Mouse (Mus musculus) frontal cortex, postnatal 36 days (tissue): ENCODE measurements at regions not wholly inside any gene's neighbourhood (a gene's known extent, or its start where the extent isn't known, plus 50 kb on each side); places are given as distances from the start of the nearest gene placed in this dataset.

ENCODE experiments used
- DNase-seq, 2 experiments: peaks; one replicate each; pipeline ENCODE4 v3.0.0; 2022; ENCODE audit warnings: low spot score in 2 of 2

DNA sequence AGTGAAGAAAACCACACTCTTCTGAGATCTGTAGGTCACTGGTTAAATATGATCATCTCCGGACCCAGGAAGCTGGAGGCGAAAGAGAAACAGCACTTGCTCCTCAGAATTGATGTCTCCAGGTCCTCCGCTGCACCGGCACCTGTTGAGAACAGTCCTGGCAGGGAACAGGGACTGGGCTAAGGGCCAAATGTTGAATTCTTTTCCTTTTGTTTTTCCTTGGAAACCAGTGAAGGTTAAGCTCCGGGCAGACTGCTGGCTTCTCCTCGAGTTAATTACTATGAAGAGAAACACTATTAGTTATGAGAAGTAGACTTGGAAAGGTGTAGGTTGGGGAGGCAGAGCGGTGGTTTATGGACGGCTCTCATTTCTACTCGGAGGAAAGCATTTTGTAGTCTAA lies 242.7 kb downstream of the Rngtt start:
- no peak for DNase-seq

DNA sequence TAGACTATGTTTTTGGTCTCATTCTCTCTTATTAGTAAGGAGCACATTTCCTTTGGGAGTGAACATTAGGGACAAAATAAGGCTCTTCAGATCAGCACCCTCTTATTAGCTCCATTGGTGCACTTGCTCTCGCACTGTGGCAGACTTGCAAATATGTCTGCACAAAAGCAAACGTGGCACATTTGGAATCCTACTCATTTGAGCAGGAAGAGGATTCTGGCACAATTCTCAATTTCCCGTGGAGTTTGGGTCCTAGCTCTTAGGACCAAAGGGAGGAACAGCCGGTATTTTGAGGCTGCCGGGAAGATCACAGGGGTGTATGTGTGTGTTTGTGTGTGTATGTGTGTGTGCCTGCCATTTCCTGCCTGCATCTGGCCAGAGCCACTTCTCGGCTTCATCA lies 244.5 kb downstream of the Rngtt start:
- DNase-seq = no peak

DNA sequence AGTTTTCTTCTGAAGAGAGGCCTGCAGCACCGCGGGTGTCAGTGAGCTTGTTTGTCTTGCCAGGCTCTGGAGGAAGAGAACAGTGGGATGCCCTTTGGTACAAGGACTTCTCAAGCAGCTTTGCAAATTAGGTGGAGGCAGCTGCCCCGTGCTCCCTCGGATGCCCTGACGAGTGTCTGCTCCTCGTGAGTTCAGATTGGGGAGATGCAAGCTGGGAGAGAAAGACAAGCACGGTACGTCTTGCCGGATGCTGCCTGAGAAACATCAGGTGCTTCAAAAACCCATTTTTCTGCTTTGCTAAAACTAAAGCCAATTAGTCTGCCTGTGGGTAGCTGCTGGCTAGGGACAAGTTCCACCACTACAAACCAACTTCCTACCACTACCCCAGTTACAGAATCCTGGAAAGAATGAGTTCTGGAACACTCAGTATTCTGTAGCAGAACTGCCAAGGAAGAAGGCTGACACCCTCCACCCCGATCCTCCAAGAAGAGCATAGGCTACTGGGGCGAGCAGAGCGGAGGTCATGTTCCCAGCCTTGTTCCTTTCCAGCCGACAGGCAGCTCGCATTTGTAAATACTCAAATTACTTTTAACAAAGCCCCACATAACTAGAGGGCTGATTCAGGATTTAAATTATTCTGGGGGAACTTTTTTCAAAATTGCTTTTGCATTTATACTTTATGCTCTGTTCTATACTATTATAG lies 245.3 kb downstream of the Rngtt start:
- no peak for DNase-seq

DNA sequence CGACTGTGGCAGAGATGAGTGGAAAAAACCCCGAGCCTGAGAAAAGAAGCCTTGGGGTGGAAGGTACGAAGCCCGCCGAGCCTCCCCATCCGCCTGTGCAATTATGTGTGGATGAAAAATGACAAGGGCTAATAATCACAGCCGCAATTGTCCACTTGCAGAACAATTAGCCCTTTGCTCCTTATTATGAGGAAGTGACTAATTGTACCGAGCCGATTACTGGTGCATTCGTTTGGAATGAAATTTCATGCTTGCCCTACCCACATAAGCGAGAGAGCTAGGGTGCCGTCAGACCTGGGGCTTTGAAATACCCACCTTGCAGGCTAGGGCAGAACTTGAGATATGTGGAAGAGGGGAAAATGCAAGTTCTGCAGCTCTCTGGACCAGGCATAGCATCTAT lies 245.9 kb downstream of the Rngtt start:
- DNase-seq = no peak

DNA sequence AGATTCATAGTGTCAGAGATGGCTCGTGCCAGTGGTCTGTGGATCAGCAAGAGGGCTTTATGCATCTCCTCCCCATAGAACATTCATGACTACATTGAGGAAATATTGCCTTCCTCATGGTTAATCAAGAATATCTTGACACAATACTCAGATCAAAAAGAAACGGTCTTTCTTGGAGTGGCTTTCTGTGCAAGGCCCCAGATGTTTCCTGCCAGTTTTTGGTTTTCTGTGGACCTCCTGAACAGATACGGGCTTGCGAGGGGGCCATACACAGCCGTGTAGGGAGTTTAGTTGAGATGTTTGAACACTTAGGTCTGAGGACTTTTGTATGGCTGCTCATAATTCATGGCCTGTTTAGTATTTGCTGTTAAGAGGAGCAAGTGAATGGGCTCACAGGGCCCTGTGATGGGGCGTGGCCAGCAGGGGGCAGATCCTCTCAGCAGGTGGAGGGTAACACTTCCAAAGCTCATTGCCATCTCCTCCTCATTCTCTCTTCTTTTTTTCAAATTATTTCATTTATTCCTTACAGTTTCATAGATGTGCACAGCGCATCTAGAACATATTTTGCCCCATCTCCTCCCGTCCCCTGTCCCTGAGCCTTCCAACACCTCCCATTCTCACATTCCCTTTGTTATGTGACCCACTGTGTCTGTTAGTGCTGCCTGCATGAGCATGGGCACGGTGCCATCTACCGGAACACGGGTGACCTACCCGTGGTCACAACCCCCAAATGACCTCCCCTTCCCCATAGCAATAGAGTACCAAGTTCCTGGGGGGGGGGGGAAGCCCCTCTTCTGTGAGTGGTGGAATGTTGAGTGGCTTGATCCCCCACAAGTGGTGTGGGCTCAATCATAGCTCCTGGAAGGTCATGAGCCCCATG lies 246.8 kb downstream of the Rngtt start:
- no peak for DNase-seq

DNA sequence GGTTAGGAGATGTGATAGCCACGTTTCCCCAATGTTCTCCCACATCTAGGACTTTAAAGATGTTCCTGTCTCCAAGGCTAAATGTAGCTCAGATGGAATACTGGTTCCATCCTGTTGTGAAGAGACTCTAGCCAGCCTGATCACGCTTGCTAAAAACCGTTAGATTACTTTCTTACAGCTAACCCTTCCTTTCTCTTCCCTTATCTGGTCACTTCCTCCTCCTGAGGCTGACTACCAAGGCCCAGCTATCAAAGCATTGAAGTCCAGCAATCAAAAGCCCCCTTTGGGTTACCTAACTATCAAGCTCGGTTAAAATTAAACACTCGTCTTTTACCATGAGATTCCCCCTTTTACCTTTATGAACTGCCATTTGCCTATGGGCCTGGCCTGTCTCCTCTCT lies 260.2 kb downstream of the Rngtt start:
- no peak for DNase-seq

DNA sequence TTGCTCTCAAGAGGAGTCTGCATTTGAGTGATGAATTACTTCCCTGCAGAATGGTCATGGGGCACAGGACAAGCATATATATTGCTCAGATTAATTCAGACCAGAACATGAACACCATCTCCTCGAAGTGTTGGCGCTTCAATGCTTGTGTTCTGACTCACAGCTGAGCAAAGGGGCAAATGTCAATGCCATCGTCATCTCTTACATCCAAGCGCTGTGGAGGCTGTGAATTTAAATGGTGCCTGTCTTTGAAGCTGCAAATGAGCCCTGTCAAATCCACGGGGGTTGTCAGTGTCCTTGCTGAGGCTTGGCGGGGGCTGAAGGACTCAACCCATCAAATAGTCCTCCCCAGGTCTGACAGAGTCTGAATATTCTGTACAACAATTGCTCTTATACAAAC lies 261.2 kb downstream of the Rngtt start:
- no peak for DNase-seq

DNA sequence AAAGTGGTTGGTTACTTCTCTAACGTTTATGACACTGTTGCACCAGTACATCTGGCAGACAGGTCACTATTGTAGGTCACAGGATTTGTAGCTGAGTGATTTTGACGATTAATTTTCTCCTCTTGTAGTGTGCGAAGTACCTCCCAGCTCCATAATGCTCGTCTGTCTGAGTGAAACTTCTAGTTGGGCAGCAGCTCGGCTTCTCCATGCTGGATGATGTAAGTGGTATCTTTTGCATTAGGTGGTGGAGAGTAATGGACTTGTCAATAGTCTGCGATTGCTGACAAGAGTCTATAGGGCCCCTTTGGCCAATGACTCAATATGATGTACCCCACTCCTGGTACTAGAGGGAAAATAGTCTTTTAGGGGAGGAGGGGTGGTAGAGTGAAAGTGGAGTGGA lies 267.5 kb downstream of the Rngtt start:
- DNase-seq = no peak

DNA sequence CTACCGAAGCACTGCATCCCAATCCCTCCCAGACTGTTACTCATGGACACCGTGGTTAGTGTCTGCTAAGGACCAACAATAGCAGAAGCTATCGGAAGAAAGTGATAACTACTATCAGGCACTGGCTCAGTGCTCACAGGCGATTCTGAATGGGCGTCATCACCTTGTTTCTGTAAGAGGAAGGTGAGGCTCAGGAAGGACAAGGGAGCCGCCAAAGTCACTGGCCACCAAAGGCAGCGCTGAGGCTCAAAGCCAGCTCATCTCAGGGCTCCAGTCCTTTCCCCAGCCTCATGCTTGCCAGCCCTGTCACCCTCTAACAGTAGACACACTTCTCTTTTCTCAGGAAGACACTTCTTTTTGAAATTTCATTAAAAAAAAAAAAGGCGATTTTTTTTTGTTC lies 270.4 kb downstream of the Rngtt start:
- no peak for DNase-seq

DNA sequence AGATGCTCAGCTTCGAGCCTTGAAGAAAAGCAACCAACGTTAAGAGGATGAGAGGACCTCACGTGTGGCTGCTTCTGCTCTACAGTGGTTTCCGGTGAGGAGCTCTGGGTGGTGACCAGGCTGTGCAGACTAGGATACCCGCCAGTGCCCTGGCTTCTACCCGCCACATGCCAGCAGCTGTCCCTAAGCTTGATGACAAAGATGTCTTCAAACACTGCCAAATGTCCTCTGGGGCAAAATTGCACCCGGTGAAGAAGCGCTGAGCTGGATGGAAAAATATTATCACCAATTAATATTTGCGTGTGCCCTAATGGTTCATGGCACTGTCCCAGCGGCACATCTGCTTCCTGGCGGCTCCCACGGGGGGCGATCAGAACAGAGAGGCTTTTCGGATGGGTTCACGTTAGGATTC lies 271.1 kb downstream of the Rngtt start:
- no peak for DNase-seq

DNA sequence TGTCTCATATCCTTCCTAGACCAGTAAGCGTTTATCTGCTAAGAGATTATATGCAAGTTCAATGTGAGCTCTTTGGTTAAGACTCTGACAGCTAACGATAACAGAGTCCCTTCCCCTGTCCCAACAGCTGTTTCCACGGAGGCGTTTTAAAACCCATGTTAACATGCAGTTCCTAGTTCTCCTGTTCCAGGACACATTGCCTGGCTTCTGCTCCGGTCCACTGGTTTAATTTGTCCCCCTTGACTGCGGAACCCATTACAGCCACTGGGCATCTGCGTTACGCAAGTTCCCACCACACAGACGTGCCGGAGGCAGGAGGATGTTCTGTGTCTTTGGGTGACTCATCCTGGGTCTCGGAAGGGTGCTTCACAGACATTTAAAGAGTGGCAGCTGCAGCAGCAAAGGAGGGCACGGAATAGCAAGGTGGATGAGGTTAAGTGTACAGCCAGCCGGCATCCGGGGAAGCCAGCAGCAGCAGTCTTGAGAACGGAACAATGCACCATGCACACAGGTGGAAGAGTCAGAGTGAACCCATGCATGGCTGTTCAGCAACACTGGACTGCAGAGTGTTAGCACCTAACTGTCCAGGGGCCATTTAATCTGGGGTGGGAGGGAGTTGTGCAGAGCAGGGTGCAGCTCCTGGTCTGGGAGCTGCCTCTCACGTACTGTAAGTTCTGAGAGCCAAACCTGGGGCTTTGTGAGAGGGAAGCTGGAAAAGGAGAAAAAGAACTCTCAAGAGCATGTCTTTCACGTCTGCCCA lies 271.8 kb downstream of the Rngtt start:
- no peak for DNase-seq

DNA sequence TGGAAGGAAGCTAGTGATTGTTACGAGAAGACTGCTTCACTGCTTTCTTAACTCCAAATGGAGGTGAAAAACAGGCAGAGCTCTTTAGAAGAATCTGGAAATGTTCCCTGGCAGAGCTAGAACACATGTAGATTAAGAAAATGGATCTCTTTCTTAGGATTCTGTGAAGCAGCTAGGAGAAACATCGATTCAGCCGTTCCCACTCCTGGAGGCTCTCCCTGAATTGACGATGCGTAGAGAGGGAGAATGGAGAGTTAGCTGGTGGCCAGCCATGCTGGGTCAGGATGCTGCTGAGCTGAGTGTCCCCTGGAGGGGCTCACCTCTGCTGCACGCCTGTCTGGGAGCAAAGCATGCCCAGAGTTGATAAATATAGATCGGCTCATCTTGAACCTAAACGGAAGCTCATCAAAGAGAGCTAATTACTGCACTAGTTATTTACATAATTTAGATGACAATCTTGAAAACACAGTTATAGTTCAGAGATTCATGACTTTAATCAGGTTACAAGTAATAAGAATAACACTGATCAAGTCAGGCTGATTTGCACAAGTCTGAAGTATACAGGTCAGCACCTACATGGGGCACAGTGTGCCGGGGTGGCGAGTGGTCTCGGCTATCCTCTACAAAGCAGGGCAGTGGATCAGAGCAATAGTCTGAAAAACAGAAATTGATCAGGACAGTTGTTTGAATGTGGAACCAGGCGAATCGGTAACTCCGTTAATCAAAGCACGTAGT lies 273.0 kb downstream of the Rngtt start:
- DNase-seq = no peak

DNA sequence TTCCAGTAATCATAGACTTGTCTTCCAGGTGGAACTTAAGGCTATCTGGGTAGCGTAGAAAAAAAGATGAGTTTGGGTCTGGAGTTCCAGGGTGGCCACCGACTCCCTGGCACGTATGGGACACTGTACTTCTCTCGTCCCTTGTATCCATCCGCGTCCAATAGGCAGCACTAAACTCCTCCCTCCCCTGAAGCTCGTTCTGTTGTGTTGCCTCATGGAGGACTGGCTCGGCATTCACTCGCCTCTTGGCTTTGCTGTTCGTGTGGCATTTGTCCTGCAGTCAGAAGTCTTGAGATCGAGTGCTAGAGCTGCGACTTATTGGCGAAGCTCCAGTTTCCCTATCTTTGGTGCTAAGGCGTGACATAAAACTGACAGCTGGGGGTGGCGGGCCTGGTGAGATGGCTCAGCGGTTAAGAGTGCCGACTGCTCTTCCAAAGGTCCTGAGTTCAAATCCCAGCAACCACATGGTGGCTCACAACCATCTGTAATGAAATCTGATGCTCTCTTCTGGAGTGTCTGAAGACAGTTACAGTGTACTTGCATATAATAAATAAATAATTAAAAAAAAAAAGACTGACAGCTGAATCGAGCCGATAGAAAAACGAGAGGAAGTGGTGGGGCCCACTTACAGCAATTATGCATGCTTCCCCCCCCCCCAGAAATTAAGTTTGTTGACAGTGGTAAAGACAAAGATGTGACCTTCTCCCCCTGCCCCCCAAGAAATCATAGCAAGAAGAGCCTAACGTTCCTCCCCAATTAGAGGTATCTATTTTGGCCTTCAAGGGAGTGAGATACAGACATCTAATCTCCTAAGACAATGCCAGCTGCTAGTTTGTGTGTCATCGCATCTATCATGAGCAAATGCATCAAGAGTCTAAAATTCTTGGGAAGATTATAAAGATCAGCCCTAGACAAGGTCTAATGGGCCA lies 274.1 kb downstream of the Rngtt start:
- no peak for DNase-seq

DNA sequence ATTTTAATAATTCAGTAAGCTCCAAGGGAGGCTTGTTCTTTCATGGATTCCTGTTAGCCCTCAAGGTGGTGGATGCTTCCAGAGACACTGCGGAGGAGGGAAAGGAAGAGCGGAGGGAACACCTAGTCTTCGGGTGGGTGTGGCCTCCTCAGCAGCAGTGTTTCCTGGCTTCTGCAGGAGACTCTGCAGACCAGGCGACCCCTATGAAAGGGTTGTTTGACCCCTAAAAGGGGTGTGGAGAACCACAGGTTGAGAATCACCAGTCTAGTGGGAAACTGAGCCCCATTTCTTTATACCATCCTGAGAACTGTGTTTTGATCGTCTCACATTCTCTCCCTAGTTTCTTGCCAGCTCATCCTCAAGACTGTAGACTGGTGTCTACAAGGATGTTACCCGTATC lies 275.7 kb downstream of the Rngtt start:
- DNase-seq = no peak

DNA sequence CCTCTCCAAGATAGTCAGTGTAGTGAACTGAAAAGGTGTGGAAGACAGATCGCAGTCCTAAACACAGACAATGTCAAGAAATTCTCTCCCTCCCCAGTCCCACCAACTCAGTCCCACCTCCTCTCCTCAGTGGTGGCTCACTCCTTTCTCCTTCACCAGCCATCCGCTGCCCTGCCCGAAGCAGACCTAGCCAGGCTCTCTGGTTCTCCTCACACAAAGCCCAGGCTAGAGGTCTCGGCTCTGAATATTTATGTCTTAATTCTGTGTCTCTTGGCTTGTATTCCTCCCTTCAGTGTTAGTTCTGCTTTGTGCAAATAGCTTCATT lies 276.1 kb downstream of the Rngtt start:
- DNase-seq = no peak

DNA sequence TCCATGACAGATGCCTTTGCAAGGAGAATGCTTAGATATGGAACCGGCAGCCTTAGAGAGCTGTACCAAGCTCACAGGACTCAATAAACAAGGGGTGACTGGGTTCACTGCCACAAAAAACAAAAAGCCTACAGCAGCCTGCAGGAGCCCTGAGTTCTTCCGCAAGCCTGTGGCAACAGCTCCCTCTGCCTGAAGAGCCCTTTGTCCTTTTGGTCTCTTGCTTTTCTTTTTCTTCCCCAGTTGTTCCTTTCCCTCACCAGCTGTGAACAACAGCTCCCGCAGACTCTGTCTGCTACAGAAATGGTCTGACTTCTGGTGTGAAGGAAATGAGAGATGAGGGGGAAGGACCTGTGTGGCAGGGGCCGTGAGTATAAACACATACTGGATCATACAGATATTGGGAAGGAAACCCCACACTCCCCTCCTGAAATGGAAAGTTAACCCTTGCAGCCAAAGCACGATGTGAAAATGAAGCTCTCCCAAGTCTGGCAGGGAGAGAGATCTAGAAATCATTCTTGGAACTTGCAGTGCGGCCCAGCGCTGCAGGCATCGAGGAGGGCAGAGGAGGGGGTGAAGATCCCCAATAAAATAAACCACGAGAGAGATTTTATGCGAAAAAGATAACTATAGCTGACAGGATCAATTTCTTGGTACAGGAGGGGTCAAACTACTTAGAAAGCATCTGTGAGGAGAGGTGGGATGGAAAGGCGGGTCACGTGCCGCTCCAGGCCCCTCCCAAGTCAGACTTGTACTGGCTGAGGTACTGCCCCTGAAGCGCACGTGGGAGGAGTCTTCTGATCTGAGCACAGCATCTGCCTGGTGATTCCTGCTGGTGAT lies 276.7 kb downstream of the Rngtt start:
- peak; percentile 28 to 47 for DNase-seq

DNA sequence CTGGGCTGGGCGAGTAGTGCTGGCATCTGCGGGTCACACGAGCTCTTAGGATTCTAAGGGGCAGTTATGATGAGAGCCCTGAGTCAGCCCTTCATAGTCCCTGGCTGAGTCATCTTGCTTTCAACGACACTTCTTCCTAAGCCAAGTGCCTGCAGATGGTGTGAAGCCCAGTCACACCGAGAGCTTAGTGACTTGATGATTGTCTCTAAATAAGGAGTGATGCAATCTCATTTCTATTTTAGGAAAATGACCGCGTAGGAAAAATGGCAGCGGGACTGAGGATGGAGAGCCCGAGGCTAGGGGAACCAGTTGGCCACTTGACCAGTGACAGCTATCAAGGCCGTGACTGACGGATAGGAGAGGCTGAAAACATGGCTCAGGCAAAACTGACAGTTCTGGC lies 277.6 kb downstream of the Rngtt start:
- peak; percentile 38 to 39 for DNase-seq

DNA sequence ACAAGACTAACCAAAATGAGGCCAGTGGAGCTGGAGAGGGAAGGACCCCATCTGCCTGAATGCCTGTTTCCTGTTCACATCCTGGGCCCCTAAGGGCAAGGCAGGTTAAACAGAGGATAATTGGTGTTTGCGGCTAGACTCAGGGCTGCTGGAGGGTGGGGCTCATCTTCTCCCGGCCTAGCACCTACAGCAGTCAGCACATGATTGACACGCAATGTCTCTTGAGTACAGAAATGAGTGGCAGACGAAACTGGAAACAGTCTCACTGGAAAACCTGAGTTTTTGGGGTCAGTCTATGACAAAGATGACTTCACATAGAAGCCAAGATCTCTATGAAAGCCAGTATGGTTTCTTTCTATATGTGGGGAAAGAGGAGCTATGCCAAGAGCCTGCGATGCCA lies 278.0 kb downstream of the Rngtt start:
- no peak for DNase-seq

DNA sequence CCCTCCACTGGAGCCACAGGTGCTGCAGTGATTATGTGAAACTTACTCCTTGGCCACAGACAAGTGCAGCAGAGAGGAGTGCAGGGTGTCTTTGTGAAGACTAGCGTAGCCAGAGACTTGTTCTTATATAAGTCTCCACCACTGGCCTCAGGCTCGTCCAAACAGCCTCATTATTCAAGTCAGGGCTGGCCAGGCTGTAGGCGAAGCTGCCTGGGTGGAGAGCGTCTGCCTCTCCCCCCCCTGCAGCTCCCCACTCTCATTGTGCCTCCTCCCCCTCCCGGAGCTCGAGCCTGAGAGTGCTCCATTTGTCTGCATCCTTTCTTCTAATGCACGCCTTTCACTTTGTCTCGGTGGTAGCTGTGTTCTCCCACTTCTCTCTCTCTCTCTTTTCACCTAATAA lies 279.1 kb downstream of the Rngtt start:
- no peak for DNase-seq
